Mouse (Mus musculus): Measurements from ENCODE around the gene Gm20897. TPM values are rescaled to one million over a fixed set of nuclear protein-coding genes. Genes with fewer than 3 reads are reported as not detected.
"Not testable (repeated sequence)": the region's sequence is repeated elsewhere in the genome, so short reads cannot be mapped to it uniquely, and the experiment has no call there.

The Gm20897 gene
- not detected for total RNA-seq (2021)
- long read RNA-seq = 0 reads

GRCm38 (mm10) chrY:38502138-38502537 is at the start of gene Gm20897:
Gene Gm20897, minus strand, starts transcription at chrY:38502238.
- not testable (repeated sequence) for DNase-seq (ENCODE audit: low spot score in 2 of 2)

Other genes with a start within 250 kb of the Gm20897 start
- not detected for gene Gm21732, start 73.5 kb upstream of the Gm20897 start, total RNA-seq (2021)